20 mouse cellular contexts compared by ENCODE assay signal in the genomic region with DNA sequence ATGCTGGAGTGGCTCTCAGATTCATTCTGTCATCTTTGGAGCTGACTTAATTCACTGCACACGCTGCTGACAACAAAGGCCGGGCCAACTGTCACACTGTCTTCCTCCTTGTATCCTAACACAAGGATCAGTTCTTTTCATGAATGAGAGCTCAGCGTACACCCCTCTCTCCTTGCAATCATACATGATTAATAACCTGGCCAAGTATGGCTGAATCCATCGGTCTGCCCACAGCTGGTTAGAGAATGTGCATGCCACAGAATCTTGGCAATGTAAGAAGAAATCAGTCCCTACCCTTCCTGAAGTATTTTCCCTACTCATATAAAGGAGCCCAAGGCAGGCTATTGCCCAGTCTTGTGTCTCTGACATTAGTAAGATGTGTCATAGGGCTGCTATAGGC.
"Had no signal": no experiment of that assay in that cellular context is flagged by ENCODE, and none has a peak within 500 bp of the region (broad histone marks: within the 10 kb centered on the region; RNA-seq: fewer than 3 reads in every experiment).

No protein-coding gene starts in this region.

- ATAC-seq: liver, postnatal 0 days; lung, postnatal 0 days; midbrain, embryonic 15.5 days had no signal

- H3K4me2 ChIP-seq: kidney, embryonic 15.5 days; limb, embryonic 12.5 days; limb, embryonic 15.5 days; liver, embryonic 11.5 days; lung, embryonic 14.5 days; midbrain, embryonic 12.5 days; midbrain, embryonic 15.5 days; neural tube, embryonic 12.5 days; neural tube, embryonic 15.5 days had no signal

- DNase-seq: kidney, adult 11 months; kidney, adult 8-10 months; kidney, postnatal 25 days; layer of hippocampus, postnatal 36 days; liver, postnatal 0 days; lung, embryonic 14.5 days; right cerebral cortex, postnatal 4 days; thymus, postnatal 25 days had no signal

- H3K9ac ChIP-seq: kidney, embryonic 15.5 days; limb, embryonic 12.5 days; limb, embryonic 15.5 days; liver, embryonic 14.5 days; liver, postnatal 0 days; lung, embryonic 14.5 days; midbrain, embryonic 12.5 days; midbrain, embryonic 15.5 days; neural tube, embryonic 12.5 days; neural tube, embryonic 15.5 days had no signal

- H3K27me3 ChIP-seq: kidney, embryonic 15.5 days; limb, embryonic 15.5 days; midbrain, embryonic 12.5 days; midbrain, embryonic 15.5 days; neural tube, embryonic 12.5 days; neural tube, embryonic 15.5 days had no signal

- H3K4me1 ChIP-seq: kidney, embryonic 15.5 days; neural tube, embryonic 12.5 days had no signal

- H3K27ac ChIP-seq: kidney, embryonic 15.5 days; left cerebral cortex, adult 2 months; limb, embryonic 12.5 days; limb, embryonic 15.5 days; liver, embryonic 14.5 days; macrophage; midbrain, embryonic 12.5 days; midbrain, embryonic 15.5 days; neural tube, embryonic 12.5 days; neural tube, embryonic 15.5 days had no signal

- H3K9me3 ChIP-seq: kidney, embryonic 15.5 days; limb, embryonic 12.5 days; limb, embryonic 15.5 days; midbrain, embryonic 12.5 days; midbrain, embryonic 15.5 days; neural tube, embryonic 12.5 days; neural tube, embryonic 15.5 days had no signal

- H3K4me3 ChIP-seq: kidney, embryonic 15.5 days; left cerebral cortex, adult 2 months; limb, embryonic 12.5 days; limb, embryonic 15.5 days; midbrain, embryonic 12.5 days; midbrain, embryonic 15.5 days; neural tube, embryonic 12.5 days; neural tube, embryonic 15.5 days had no signal

- H3K36me3 ChIP-seq: kidney, embryonic 15.5 days; limb, embryonic 12.5 days; limb, embryonic 15.5 days; midbrain, embryonic 12.5 days; midbrain, embryonic 15.5 days; neural tube, embryonic 12.5 days; neural tube, embryonic 15.5 days had no signal
